Mouse (Mus musculus): ENCODE measurements around the gene Tdrd3. TPM values are rescaled to one million over a fixed set of nuclear protein-coding genes. Genes with fewer than 3 reads are reported as not detected.
A peak's percentile ranks its signal among the peaks of the same experiment; 100 is the strongest.

The Tdrd3 gene
- total RNA-seq, 2 experiments from 2014 or later: 16.8 to 17.0 TPM

DNA sequence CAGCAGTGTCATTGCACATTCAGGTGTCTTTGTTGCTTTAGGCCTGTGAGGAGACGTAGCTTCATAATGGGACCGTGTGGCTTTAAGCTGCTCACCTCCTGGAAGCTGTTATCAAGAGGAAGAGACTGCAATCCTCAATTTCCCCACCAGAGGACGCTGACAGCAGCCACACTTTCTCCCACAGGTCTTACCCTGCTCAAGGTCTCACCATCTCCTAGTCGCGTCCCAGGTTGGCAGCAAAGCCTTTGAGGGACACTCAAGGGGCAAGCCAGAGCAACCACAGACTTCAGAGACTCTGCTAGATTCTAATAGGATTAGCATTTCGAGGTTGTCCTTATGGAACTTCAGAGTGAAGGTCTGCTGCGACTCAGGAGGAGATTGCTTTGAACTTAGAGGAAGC lies 149.8 kb downstream of the Tdrd3 start:
- no peak for DNase-seq

DNA sequence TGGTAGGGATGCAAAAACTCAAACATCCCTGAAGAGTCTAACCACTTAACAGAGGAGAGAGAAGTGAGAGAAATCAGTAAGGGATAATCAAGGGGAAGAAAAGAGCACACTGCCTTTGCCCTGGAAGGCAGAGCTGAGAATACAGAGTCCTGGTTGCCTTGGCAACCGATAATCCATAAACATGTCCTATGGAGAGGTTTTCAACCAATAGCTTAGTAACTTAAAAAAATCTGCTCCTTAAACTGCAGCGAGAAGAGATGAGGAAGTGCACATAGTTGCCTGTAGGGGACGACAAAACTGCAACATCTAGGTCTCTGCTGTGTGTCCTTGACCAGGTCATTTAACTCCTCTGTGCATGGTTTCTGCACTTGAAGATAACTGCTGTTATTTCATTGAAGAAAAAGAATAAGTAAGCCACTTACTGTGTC lies 150.6 kb downstream of the Tdrd3 start:
- no peak for DNase-seq

DNA sequence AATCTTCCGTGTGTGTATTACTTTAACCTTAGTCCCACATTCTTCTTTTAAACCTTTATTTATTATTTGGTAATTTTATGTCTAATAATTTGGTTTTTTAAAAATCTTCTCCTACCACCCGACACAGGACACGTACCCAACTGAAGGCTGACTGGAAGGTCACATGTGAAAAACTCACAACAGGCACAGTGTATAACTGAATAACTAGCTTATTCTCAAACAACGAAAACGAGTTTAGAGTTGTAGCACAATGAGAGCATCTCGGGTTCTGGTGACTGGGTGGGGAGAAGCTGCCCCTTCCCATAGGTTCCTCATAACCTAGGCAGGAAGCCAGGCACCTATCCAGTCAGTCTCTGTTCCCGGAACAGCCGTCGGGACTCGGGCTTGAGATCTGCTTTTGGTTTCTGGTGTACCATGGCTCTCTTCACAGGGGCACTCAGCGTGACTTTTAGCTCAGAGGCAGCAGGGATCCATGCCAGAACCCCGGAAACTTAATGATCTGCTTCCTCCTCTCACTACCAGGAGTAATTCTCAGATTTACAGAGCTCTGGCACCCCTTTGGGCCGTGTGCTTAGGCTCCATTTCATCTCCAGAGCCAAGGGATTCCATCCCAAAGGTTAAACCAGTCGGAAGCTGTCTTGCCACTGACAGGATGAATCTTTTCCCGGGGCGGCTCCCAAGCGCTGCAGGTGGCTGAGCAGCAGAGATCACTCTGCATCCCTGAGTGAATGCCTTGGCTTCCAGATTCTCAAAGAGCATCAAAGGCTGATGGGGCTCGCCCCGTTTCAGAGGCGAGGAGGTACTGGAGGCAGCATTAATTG lies 151.4 kb downstream of the Tdrd3 start:
- DNase-seq: no peak

DNA sequence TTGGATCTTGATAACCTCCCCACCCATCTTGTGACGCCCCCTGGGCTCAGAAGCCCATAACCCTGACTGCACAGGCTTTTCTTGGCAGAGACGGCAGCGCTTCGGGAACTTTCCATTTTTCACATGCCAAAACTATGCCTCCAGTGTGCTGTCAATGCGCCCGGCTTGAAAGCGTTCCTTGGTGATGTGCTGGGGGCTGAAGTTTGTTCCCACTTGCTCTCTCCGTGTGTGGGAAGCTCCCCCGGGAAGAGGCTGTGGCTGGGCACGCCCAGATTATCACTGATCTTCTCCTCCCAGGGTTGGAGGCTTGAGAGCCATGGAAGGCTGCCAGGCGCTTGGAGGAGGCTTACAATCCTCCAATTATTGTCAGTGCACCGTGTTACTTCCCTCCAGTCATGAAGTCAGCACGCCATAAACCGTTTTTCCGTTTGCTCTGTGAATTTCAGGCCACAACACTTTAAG lies 152.0 kb downstream of the Tdrd3 start:
- DNase-seq: peak; percentile 65

DNA sequence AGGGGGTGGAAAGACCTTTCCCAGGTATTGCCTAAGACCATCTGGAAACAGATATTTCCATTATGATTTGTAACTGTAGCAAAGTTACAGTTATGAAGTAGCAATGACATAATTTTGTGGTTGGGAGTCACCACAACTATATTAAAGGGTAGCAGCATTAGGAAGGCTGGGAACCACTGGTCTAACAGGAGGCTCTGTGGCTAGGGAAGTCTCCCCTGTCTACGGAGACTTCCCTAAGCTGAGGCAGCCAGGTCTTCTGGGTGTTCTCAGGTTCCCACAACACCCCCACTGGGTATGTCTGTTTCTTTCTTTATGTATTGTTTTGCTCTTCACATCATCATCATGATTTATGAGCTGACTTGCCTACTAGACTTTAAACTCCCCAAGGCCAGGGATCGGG lies 153.0 kb downstream of the Tdrd3 start:
- DNase-seq: no peak

DNA sequence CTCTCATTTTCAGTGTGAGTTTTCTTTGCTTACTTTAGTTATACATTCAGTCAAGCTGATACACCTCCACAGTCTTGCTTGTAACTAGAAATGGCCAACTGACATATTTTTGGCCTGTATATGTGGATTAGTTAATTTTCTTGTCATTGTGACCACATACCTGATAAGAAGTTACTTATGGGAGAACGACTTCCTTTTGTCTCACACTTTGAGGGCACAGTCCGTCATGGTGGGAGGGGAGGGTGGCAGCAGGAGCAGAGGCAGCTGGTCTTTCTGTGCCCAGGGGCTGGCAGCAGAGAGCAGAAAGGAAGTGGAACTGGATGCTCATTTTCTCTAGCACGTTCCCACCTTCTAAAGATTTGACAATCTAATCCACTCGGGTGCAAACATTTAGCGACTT lies 156.0 kb downstream of the Tdrd3 start:
- no peak for DNase-seq

DNA sequence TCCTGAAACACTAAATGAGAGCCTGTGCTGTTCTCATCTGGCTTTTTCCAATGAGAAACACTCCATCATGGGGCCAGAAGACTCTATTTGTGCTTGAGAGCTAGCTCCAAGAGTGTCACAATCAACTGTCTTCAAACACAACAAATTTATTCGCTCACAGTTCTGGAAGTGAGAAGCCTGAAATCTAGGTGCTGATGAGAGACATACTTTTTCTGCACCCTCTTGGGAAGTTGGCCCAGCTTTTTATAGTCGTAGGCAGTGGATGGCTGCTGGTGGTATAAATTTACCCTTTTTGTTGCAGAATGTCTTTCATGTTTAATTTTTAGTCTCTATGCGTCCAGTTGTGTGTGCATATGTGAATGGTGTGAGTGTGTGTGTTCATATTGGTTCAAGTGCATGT lies 166.2 kb downstream of the Tdrd3 start:
- no peak for DNase-seq

Data from gastrocnemius, postnatal 25 days (tissue).